ENCODE assay signal across 8 mouse cellular contexts in the genomic region with DNA sequence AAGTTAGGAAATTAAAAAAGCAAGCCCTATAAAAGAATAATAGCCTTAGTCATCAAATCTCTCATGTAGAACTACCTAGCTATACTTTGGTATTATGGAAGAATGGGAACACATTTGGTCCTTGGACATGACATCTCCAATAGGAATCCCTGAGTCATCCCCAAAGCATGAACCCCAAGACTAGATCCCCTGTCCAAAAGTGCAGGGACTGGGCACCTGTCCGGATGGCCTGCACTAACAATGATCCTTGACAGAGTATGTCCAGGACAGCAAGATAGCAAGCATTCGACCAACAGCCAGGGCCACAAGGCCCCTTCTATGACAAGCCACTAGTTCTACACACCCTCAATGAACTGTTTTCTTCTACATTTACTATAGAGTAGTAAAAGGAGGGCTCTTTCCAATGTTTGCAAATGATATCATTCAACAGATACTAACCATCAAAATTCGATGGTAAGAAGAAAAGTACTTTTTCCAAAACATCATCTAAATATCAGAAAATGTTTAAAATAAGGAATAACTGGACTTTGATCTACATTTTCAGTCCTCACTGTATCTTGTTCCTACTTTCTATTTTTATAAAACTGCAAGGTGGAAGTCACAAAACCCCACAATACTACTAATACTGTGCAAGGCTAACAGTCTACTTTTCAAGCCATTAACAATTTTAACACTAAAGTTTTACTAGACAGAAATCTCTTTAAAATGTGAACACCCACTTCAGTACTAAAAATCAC. TPM values are rescaled to one million over a fixed set of nuclear protein-coding genes. Genes with fewer than 3 reads are reported as not detected.
DNase-seq lines count a peak whose midpoint lies in the region; ATAC-seq and TF ChIP-seq lines count a peak whose summit lies in the region.

No protein-coding gene starts in this region.

- no peak overlapping the region for H3K27ac ChIP-seq in neural tube, embryonic 11.5 days (ENCODE audit: low read depth, low read length)
- H3K27ac ChIP-seq in forebrain, embryonic 13.5 days = no peak overlapping the region
- H3K27ac ChIP-seq in stomach, postnatal 0 days (replicated peaks) = no peak overlapping the region; the same call in 1 of the 2 replicates

- TF ChIP-seq EP300 in stomach, postnatal 0 days (optimal IDR thresholded peaks at IDR 0.05) = no peak

- 64% methylated on average over 3 of the region's 3 CpGs for WGBS in neural tube, embryonic 11.5 days
- 62% methylated on average over 3 of the region's 3 CpGs for WGBS in forebrain, embryonic 13.5 days
- 47% methylated on average over 3 of the region's 3 CpGs for WGBS in stomach, postnatal 0 days

- TF ChIP-seq CTCF in stomach, postnatal 0 days (IDR thresholded peaks at IDR 0.05; ENCODE audit: low read depth) = no peak

- peak overlapping the region; percentile 38 for H3K4me2 ChIP-seq in neural tube, embryonic 11.5 days (ENCODE audit: low read depth)
- H3K4me2 ChIP-seq in forebrain, embryonic 13.5 days = peak overlapping the region; percentile 72
- H3K4me2 ChIP-seq in stomach, postnatal 0 days (replicated peaks; ENCODE audit: low read depth) = peak overlapping the region; percentile 72

- no peaks in the 10 kb centered on the region for H3K27me3 ChIP-seq in neural tube, embryonic 11.5 days (ENCODE audit: control insufficient read depth, insufficient read depth, low read length)
- no peaks in the 10 kb centered on the region for H3K27me3 ChIP-seq in forebrain, embryonic 13.5 days
- no peaks in the 10 kb centered on the region for H3K27me3 ChIP-seq in stomach, postnatal 0 days (ENCODE audit: control insufficient read depth, insufficient read depth, low read length)

- no peaks in the 10 kb centered on the region; the same call in 1 of the 2 replicates for H3K36me3 ChIP-seq in neural tube, embryonic 11.5 days (ENCODE audit: control insufficient read depth, insufficient read depth, low read length)
- H3K36me3 ChIP-seq in forebrain, embryonic 13.5 days (ENCODE audit: poor library complexity, severe bottlenecking) = no peaks in the 10 kb centered on the region
- H3K36me3 ChIP-seq in stomach, postnatal 0 days (ENCODE audit: control insufficient read depth, insufficient read depth, low read length) = no peaks in the 10 kb centered on the region

- H3K9ac ChIP-seq in neural tube, embryonic 11.5 days (ENCODE audit: low read length) = no peak overlapping the region
- peak overlapping the region; percentile 99 for H3K9ac ChIP-seq in forebrain, embryonic 13.5 days
- H3K9ac ChIP-seq in stomach, postnatal 0 days (ENCODE audit: low read length) = no peak overlapping the region

- peaks cover 5% of the 10 kb centered on the region; the same call in 1 of the 2 replicates for H3K4me1 ChIP-seq in neural tube, embryonic 11.5 days (ENCODE audit: control insufficient read depth, insufficient read depth, low read length)
- peaks cover 18% of the 10 kb centered on the region for H3K4me1 ChIP-seq in forebrain, embryonic 13.5 days
- no peaks in the 10 kb centered on the region for H3K4me1 ChIP-seq in stomach, postnatal 0 days (replicated peaks; ENCODE audit: control insufficient read depth, insufficient read depth)

- ATAC-seq in neural tube, embryonic 11.5 days (ENCODE audit: insufficient read depth, low FRiP score, low TSS enrichment) = no peak
- ATAC-seq in forebrain, embryonic 13.5 days = no peak
- ATAC-seq in stomach, postnatal 0 days (ENCODE audit: low FRiP score, low TSS enrichment) = no peak

- H3K4me3 ChIP-seq in neural tube, embryonic 11.5 days (ENCODE audit: low read depth, low read length) = peak overlapping the region; percentile 93
- H3K4me3 ChIP-seq in forebrain, embryonic 13.5 days = peak overlapping the region; percentile 88
- H3K4me3 ChIP-seq in stomach, postnatal 0 days (ENCODE audit: low read depth, low read length) = peak overlapping the region; percentile 95

- H3K9me3 ChIP-seq in neural tube, embryonic 11.5 days (ENCODE audit: control insufficient read depth, low read length) = no peaks in the 10 kb centered on the region
- H3K9me3 ChIP-seq in forebrain, embryonic 13.5 days (replicated peaks) = no peaks in the 10 kb centered on the region
- no peaks in the 10 kb centered on the region for H3K9me3 ChIP-seq in stomach, postnatal 0 days (ENCODE audit: control insufficient read depth, low read length)

- no peak for DNase-seq in neural tube, embryonic 11.5 days (ENCODE audit: low spot score)
- DNase-seq in neural tube, embryonic 10.5 days (ENCODE audit: extremely low spot score, low spot score) = no peak
- peak; percentile 26 for DNase-seq in liver
- no peak for DNase-seq in stomach, postnatal 0 days (ENCODE audit: low spot score)
- no peak for DNase-seq in cerebellum, adult 9-11 months
- DNase-seq in thymus, postnatal 10 days (ENCODE audit: low spot score in 2 of 2) = no peak
- DNase-seq in thymus, adult 18-20 months = no peak

RNA-seq across cellular contexts. Expression of gene Ptpn12, which starts 2.0 kb away (rescaled TPM):
- 23.6 and 25.9 TPM in 2 replicates for polyA plus RNA-seq in neural tube, embryonic 11.5 days (2014; fragmentation: Nextera tagmentation; extraction: Ambion mirVana)
- polyA plus RNA-seq in forebrain, embryonic 13.5 days (2015; fragmentation: Nextera tagmentation; extraction: Ambion mirVana) = 30.1 and 31.1 TPM in 2 replicates
- 8.7 and 8.8 TPM in 2 replicates for polyA plus RNA-seq in stomach, postnatal 0 days (2015; fragmentation: Nextera tagmentation; extraction: Ambion mirVana)
